Mouse (Mus musculus): ENCODE data around the gene Ndufa6. TPM values are rescaled to one million over a fixed set of nuclear protein-coding genes. Genes with fewer than 3 reads are reported as not detected.

Ndufa6 gene
- total RNA-seq (2023), result 100 to 1,000 TPM; 142 to 143 TPM

DNA sequence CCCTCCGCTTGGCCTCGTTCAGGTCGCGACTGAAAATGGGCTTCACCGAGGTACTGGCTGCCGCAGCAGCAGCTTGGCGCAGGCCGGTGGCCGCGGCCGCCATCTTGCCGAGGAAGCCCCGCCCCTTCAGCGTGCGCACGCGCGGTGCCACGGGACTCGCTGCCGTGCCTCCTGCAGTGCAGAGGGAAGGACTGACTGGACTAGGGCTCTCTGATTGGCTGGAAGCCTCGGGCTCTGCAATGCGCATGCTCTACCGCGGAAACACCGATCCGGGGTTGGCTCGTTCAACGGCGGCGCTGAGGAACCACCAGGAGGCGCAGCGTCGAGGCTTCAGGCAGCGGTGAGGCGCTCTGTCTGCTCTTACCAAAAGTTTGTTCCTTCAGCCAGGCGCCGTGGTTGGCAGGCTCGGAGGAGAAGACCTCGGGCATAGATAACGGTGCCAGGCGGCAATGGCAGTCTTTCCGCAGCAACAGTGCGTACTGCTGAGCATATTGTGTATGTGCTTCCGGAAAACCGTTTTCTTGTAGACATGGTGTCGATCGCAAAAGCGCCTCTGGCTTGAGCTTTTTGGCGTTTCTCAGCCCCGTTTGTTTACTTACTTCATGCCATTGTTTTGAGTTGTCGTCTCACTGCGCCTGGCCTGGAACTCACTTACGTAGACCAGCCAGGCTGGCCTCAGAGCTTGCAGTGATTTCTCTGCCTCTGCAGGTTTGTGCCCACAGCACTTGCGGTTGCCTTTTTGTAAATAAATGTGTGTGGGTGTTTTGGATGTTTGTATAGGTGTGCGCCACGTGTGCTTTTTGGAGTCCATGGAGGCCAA, at the start of gene Ndufa6:
Gene Ndufa6, minus strand, starts transcription at position 197 of the 820 bp plus-strand sequence.

DNA sequence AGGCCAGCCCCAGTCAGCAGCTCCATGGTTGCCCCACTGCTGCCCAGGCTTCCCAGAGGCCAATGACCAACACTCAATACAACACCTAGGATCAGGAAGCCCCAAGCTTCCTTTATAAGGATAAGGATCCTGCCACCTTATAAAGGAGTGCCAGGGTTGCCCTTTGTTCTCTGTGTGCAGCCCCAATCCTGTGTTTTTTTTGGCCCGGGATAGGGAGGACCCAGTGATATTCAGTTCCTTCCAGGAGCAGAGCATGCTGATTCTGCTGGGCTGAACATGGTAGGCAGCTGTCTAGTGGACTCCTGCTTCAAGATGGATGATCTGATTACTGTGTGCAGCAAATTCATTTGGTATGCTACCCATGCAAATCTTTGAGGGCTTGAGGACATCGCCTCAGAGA, 39.8 kb upstream of the Ndufa6 start, which contains the start of gene Cyp2d11:
Gene Cyp2d11, minus strand, starts transcription at position 101 of the 400 bp plus-strand sequence.

DNA sequence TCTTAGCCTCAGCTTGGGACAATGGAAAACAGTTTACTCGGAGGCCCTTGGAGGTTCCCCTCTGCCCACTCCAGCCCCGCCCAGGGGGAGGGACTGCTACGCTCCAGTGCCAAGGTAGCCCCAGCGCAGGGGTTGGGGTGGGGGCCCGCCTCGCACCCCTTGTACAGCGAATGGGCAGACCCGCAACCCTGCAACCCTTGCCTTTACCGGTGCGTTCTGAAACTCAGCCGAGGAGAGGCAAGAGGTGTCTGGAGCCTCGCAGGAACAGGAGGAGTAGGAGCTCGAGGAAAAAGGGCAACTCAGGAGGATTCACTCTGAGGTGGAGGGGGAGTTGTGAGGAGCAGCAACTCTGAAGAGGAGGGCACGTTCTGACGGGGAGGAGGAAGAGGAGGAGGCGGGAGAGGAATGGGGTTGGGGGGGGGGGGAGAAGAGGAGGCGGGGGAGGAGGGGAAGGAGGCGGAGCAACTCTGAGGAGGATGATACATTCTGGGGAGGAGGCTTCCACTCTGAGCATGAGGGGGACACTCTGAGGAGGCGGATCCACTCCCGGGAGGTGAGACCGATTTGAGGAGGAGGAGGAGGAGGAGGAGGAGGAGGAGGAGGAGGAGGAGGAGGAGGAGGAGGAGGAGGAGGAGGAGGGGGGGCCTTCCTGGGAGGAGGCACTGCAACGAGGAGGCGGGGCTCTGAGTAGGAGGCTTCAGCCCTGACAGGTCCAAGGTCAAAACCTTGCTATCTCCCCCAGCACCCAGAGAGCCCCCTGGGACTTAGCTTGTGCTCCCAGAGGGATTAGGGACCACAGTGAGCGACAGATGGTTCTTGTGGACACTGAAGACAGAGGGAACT, 26.0 kb upstream of the Ndufa6 start, which contains the start of gene Cyp2d22:
Gene Cyp2d22, minus strand, starts transcription at position 390 of the 843 bp plus-strand sequence.

DNA sequence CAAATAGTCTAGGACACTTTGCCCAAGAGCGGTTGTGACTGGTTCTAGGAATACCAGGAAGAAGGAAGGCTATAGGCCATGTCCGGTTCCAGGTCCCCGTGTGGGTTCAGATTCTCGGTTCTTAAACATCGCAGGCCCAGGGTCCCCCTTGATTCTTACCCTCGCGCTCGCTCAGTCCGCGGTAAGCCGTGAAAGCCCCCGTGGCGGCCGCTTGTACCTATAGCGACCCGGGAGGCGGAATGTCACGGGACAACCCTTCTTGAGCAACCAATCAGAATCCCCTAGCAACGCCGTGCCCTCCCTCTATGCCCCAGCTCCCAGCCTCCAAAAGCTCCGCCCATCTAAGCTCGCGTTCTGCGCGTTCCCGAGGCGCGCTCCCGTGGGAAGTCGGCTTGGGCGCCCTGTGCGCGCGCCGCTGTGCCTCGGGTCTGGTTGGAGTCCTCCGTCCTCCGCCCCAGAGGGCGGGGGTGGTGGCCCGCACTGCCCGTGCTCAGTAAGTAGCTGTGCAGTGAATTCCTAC, 15.5 kb downstream of the Ndufa6 start, which contains the start of the genes Naga, Pheta2 and Smdt1:
Gene Naga, minus strand, starts transcription at position 333 of the 520 bp plus-strand sequence.
Gene Pheta2, plus strand, starts transcription at position 350 of the 520 bp plus-strand sequence.
Gene Smdt1, plus strand, starts transcription at position 367 of the 520 bp plus-strand sequence.

Other genes starting within 250 kb of the Ndufa6 start
- 10 to 100 TPM; 29.5 to 50.0 TPM for gene Ccdc134, start 226.4 kb downstream of the Ndufa6 start, total RNA-seq (2023)
- gene Srebf2, start 207.1 kb downstream of the Ndufa6 start, total RNA-seq (2023), result 100 to 1,000 TPM; 136 to 148 TPM
- not detected for gene Shisa8, start 141.5 kb downstream of the Ndufa6 start, total RNA-seq (2023)
- gene Tnfrsf13c, start 130.0 kb downstream of the Ndufa6 start, total RNA-seq (2023), result 1 to 10 TPM; 1.2 to 1.8 TPM
- 1 to 10 TPM in 1 of 2 experiments, not detected in 1; 2.2 TPM for gene Cenpm, start 109.6 kb downstream of the Ndufa6 start, total RNA-seq (2023)
- not detected for gene 1500009C09Rik, start 101.9 kb downstream of the Ndufa6 start, total RNA-seq (2023)
- under 1 TPM in 1 of 2 experiments, not detected in 1; 0.43 TPM for gene Sept3, start 79.4 kb downstream of the Ndufa6 start, total RNA-seq (2023)
- gene Wbp2nl, start 55.4 kb downstream of the Ndufa6 start, total RNA-seq (2023), result not detected
- gene Naga, start 15.4 kb downstream of the Ndufa6 start, total RNA-seq (2023), result 100 to 1,000 TPM; 243 to 249 TPM
- 1 to 10 TPM; 2.3 to 3.2 TPM for gene Pheta2, start 15.4 kb downstream of the Ndufa6 start, total RNA-seq (2023)
- 100 to 1,000 TPM; 114 TPM for gene Smdt1, start 15.4 kb downstream of the Ndufa6 start, total RNA-seq (2023)
- 1 to 10 TPM; 1.6 to 3.1 TPM for gene Cyp2d22, start 25.9 kb upstream of the Ndufa6 start, total RNA-seq (2023)
- gene Cyp2d11, start 39.7 kb upstream of the Ndufa6 start, total RNA-seq (2023), result not detected
- not detected for gene Cyp2d10, start 52.9 kb upstream of the Ndufa6 start, total RNA-seq (2023)
- gene Cyp2d9, start 79.1 kb upstream of the Ndufa6 start, total RNA-seq (2023), result not detected
- gene Cyp2d12, start 200.8 kb upstream of the Ndufa6 start, total RNA-seq (2023), result not detected

Measured in monocyte, adult 59 days (primary cell).